In genomic region chr4:106622030-106622493, GRCm38 (mm10) we compare ENCODE assay signal across 9 mouse cellular contexts. TPM values are rescaled to one million over a fixed set of nuclear protein-coding genes. Genes with fewer than 3 reads are reported as not detected.
DNase-seq lines count a peak whose midpoint lies in the region; ATAC-seq and TF ChIP-seq lines count a peak whose summit lies in the region.
"Had no signal": no experiment of that assay in that cellular context is flagged by ENCODE, and none has a peak within 500 bp of the region (broad histone marks: within the 10 kb centered on the region; RNA-seq: fewer than 3 reads in every experiment).

Gene Ttc22, plus strand, starts transcription at chr4:106622432.

- no peak within 1 kb of the TSS for H3K4me3 ChIP-seq in midbrain, embryonic 11.5 days (ENCODE audit: low read depth, low read length)
- H3K4me3 ChIP-seq in midbrain, embryonic 10.5 days, result no peak within 1 kb of the TSS
- H3K4me3 ChIP-seq in hindbrain, postnatal 0 days (ENCODE audit: low read length), result peak within 1 kb of the TSS; percentile 10; the same call in 1 of the 2 replicates
- peak within 1 kb of the TSS; percentile 13; the same call in 1 of the 2 replicates for H3K4me3 ChIP-seq in limb, embryonic 14.5 days (replicated peaks; ENCODE audit: low read length)
- no peak within 1 kb of the TSS for H3K4me3 ChIP-seq in forebrain, embryonic 12.5 days (replicated peaks)

- ATAC-seq in midbrain, embryonic 11.5 days (ENCODE audit: low FRiP score), result no peak
- ATAC-seq in hindbrain, postnatal 0 days, result peak; percentile 44; the same call in 1 of the 2 replicates
- no peak for ATAC-seq in limb, embryonic 14.5 days (ENCODE audit: low FRiP score, low read depth)
- no peak for ATAC-seq in monocyte, adult 5-6 weeks (replicated peaks; ENCODE audit: insufficient number of reproducible peaks, low FRiP score, low TSS enrichment, poor library complexity, severe bottlenecking)
- no peak for ATAC-seq in forebrain, embryonic 12.5 days (ENCODE audit: low FRiP score)
- ATAC-seq: forebrain, embryonic 14.5 days had no signal

- TF ChIP-seq POLR2A in limb, embryonic 14.5 days (IDR thresholded peaks at IDR 0.05; ENCODE audit: borderline replicate concordance, extremely low read depth, insufficient read depth, insufficient read length), result no peak

- WGBS in midbrain, embryonic 11.5 days, result 31% methylated on average over 16 of the region's 16 CpGs
- WGBS in midbrain, embryonic 10.5 days, result 30% methylated on average over 16 of the region's 16 CpGs
- WGBS in hindbrain, postnatal 0 days, result 23% methylated on average over 16 of the region's 16 CpGs
- 26% methylated on average over 16 of the region's 16 CpGs for WGBS in limb, embryonic 14.5 days
- 31% methylated on average over 16 of the region's 16 CpGs for WGBS in forebrain, embryonic 12.5 days

- peaks cover 2% of the 10 kb centered on the region; the same call in 1 of the 2 replicates for H3K4me1 ChIP-seq in midbrain, embryonic 11.5 days (ENCODE audit: control insufficient read depth, insufficient read depth, low read length)
- H3K4me1 ChIP-seq in midbrain, embryonic 10.5 days, result peaks cover 16% of the 10 kb centered on the region
- 0 out of 2 replicates have a peak, but pooled peaks cover 11% of the 10 kb centered on the region for H3K4me1 ChIP-seq in hindbrain, postnatal 0 days (ENCODE audit: insufficient read depth, low read length)
- peaks cover 2% of the 10 kb centered on the region; the same call in 1 of the 2 replicates for H3K4me1 ChIP-seq in limb, embryonic 14.5 days (ENCODE audit: control insufficient read depth, insufficient read depth, low read length)
- peaks cover 5% of the 10 kb centered on the region for H3K4me1 ChIP-seq in forebrain, embryonic 12.5 days

- no peak for TF ChIP-seq CTCF in hindbrain, postnatal 0 days (IDR thresholded peaks at IDR 0.05; ENCODE audit: low read depth)

- peaks cover 21% of the 10 kb centered on the region for H3K27me3 ChIP-seq in midbrain, embryonic 11.5 days (ENCODE audit: control insufficient read depth, insufficient read depth, low read length)
- peaks cover 72% of the 10 kb centered on the region for H3K27me3 ChIP-seq in midbrain, embryonic 10.5 days (ENCODE audit: low read depth, poor library complexity, severe bottlenecking)
- peaks cover 14% of the 10 kb centered on the region; the same call in 1 of the 2 replicates for H3K27me3 ChIP-seq in hindbrain, postnatal 0 days (ENCODE audit: insufficient read depth, low read length)
- peaks cover 27% of the 10 kb centered on the region for H3K27me3 ChIP-seq in limb, embryonic 14.5 days (ENCODE audit: control insufficient read depth, insufficient read depth, low read length)
- H3K27me3 ChIP-seq in forebrain, embryonic 12.5 days, result peaks cover 52% of the 10 kb centered on the region

- no peak within 1 kb of the TSS for H3K4me2 ChIP-seq in midbrain, embryonic 11.5 days
- peak within 1 kb of the TSS; percentile 16 for H3K4me2 ChIP-seq in hindbrain, postnatal 0 days (ENCODE audit: low read depth, low read length)
- no peak within 1 kb of the TSS; the same call in 1 of the 2 replicates for H3K4me2 ChIP-seq in limb, embryonic 14.5 days (replicated peaks; ENCODE audit: low read depth, low read length, severe bottlenecking)
- H3K4me2 ChIP-seq in forebrain, embryonic 12.5 days, result no peak within 1 kb of the TSS

- H3K9ac ChIP-seq in midbrain, embryonic 11.5 days (ENCODE audit: low read length), result no peak within 1 kb of the TSS
- H3K9ac ChIP-seq in hindbrain, postnatal 0 days (replicated peaks; ENCODE audit: low read length), result no peak within 1 kb of the TSS
- H3K9ac ChIP-seq in limb, embryonic 14.5 days (ENCODE audit: low read depth, low read length, severe bottlenecking), result no peak within 1 kb of the TSS
- no peak within 1 kb of the TSS for H3K9ac ChIP-seq in forebrain, embryonic 12.5 days

- no peaks in the 10 kb centered on the region for H3K36me3 ChIP-seq in midbrain, embryonic 11.5 days (ENCODE audit: control insufficient read depth, insufficient read depth, low read length)
- no peaks in the 10 kb centered on the region for H3K36me3 ChIP-seq in midbrain, embryonic 10.5 days
- H3K36me3 ChIP-seq in hindbrain, postnatal 0 days (ENCODE audit: insufficient read depth, low read length), result no peaks in the 10 kb centered on the region
- H3K36me3 ChIP-seq in limb, embryonic 14.5 days (ENCODE audit: control insufficient read depth, insufficient read depth, low read length), result no peaks in the 10 kb centered on the region
- H3K36me3 ChIP-seq in forebrain, embryonic 12.5 days (replicated peaks), result no peaks in the 10 kb centered on the region

- no peak within 1 kb of the TSS for H3K27ac ChIP-seq in midbrain, embryonic 11.5 days (ENCODE audit: low read depth, low read length)
- no peak within 1 kb of the TSS for H3K27ac ChIP-seq in midbrain, embryonic 10.5 days (replicated peaks)
- H3K27ac ChIP-seq in hindbrain, postnatal 0 days, result no peak within 1 kb of the TSS
- no peak within 1 kb of the TSS for H3K27ac ChIP-seq in limb, embryonic 14.5 days (replicated peaks; ENCODE audit: low read depth, low read length)
- H3K27ac ChIP-seq in forebrain, embryonic 12.5 days, result no peak within 1 kb of the TSS

- no peaks in the 10 kb centered on the region for H3K9me3 ChIP-seq in midbrain, embryonic 11.5 days (ENCODE audit: control insufficient read depth, low read length)
- H3K9me3 ChIP-seq in midbrain, embryonic 10.5 days (replicated peaks), result no peaks in the 10 kb centered on the region
- H3K9me3 ChIP-seq in hindbrain, postnatal 0 days (ENCODE audit: low read length), result no peaks in the 10 kb centered on the region
- H3K9me3 ChIP-seq in limb, embryonic 14.5 days (ENCODE audit: control insufficient read depth, low read length), result no peaks in the 10 kb centered on the region
- H3K9me3 ChIP-seq in forebrain, embryonic 12.5 days, result no peaks in the 10 kb centered on the region

- DNase-seq in midbrain, embryonic 11.5 days (ENCODE audit: low spot score, missing footprints), result peak; percentile 76
- DNase-seq in midbrain, embryonic 10.5 days (ENCODE audit: low spot score), result no peak
- DNase-seq in hindbrain, postnatal 0 days (ENCODE audit: low spot score), result peak; percentile 48
- no peak for DNase-seq in limb, embryonic 14.5 days (ENCODE audit: low spot score)
- DNase-seq in urinary bladder, postnatal 14 days (ENCODE audit: low spot score), result peak; percentile 78
- DNase-seq: thymus, postnatal 14 days had no signal

RNA-seq across cellular contexts. Expression of gene Ttc22, which starts in this region (rescaled TPM):
- polyA plus RNA-seq in midbrain, embryonic 11.5 days (2014; fragmentation: Nextera tagmentation; extraction: Ambion mirVana), result not detected in 2 replicates
- polyA plus RNA-seq in midbrain, embryonic 10.5 days (2016; fragmentation: Nextera tagmentation; extraction: Ambion mirVana), result not detected in 2 replicates
- total RNA-seq in hindbrain, postnatal 0 days (2014; rRNA removed), result 0.89 and 1.0 TPM in 2 replicates
- 1.8 and 2.3 TPM in 2 replicates for polyA plus RNA-seq in hindbrain, postnatal 0 days (2015; fragmentation: Nextera tagmentation; extraction: Ambion mirVana)
- polyA plus RNA-seq in limb, embryonic 14.5 days (2012; rRNA removed), result 3.8 and 5.9 TPM in 2 replicates
- 6.9 and 7.0 TPM in 2 replicates for polyA plus RNA-seq in limb, embryonic 14.5 days (2014; fragmentation: Nextera tagmentation; extraction: Ambion mirVana)
- total RNA-seq in monocyte, adult 5-6 weeks (2017), result not detected in 3 replicates
- 0.17 TPM in 2 replicates for polyA plus RNA-seq in forebrain, embryonic 12.5 days (2016; fragmentation: Nextera tagmentation; extraction: Ambion mirVana)

Comparison
In these comparisons a context has a peak if more than half of its experiments do, and no peak if none do; other contexts are left out.
1. Peak in DNase-seq in midbrain, embryonic 11.5 days; RNA of the gene not detected or under 1 TPM.
2. DNase-seq: peak in hindbrain, postnatal 0 days (single experiment) and urinary bladder, postnatal 14 days (single experiment); none in midbrain, embryonic 10.5 days (single experiment) and limb, embryonic 14.5 days (single experiment).
3. H3K4me3 ChIP-seq: peak in hindbrain, postnatal 0 days (single experiment) and limb, embryonic 14.5 days (single experiment); none in midbrain, embryonic 11.5 days (single experiment), midbrain, embryonic 10.5 days (single experiment) and forebrain, embryonic 12.5 days (single experiment).